Mouse (Mus musculus) kidney, postnatal 14 days (tissue): ENCODE measurements around the gene Pmm1.
"Not testable (repeated sequence)": the region's sequence is repeated elsewhere in the genome, so short reads cannot be mapped to it uniquely, and the experiment has no call there.

ENCODE experiments used
- DNase-seq: peaks from one replicate; pipeline ENCODE4 v3.0.0; 2022; ENCODE audit warnings: mixed read lengths

The Pmm1 gene

GRCm38 (mm10) chr15:81960171-81961077 is at the start of gene Pmm1:
Gene Pmm1, minus strand, starts transcription at chr15:81960930.
- peak; percentile 100 for DNase-seq

GRCm38 (mm10) chr15:82004257-82004656 is 43.5 kb upstream of the Pmm1 start:
- no peak for DNase-seq

- DNase-seq, result no peak
These were observed 33.3 kb upstream of the Pmm1 start for GRCm38 (mm10) chr15:81993992-81994391.

- DNase-seq, result no peak
These were observed 29.8 kb upstream of the Pmm1 start for GRCm38 (mm10) chr15:81990549-81990948.

GRCm38 (mm10) chr15:81989371-81990062 is 28.8 kb upstream of the Pmm1 start:
- DNase-seq, result peak; percentile 92

GRCm38 (mm10) chr15:81987646-81988045 is 26.9 kb upstream of the Pmm1 start, which contains the start of gene Xrcc6:
Gene Xrcc6, plus strand, starts transcription at chr15:81987835.
- DNase-seq, result no peak

GRCm38 (mm10) chr15:81985267-81986161 is 24.8 kb upstream of the Pmm1 start:
- DNase-seq, result no peak

- no peak for DNase-seq
These were observed 21.4 kb upstream of the Pmm1 start for GRCm38 (mm10) chr15:81982173-81982572.

GRCm38 (mm10) chr15:81980321-81980720 is 19.6 kb upstream of the Pmm1 start, which contains the start of gene 1700029P11Rik:
Gene 1700029P11Rik, plus strand, starts transcription at chr15:81980540.
- no peak for DNase-seq

GRCm38 (mm10) chr15:81975156-81975555 is 14.4 kb upstream of the Pmm1 start:
- DNase-seq, result not testable (repeated sequence)

- not testable (repeated sequence) for DNase-seq
These were observed 9.8 kb upstream of the Pmm1 start for GRCm38 (mm10) chr15:81970498-81970897.

- DNase-seq, result not testable (repeated sequence)
These were observed 8.9 kb upstream of the Pmm1 start for GRCm38 (mm10) chr15:81969635-81970034.

GRCm38 (mm10) chr15:81969173-81969572 is 8.4 kb upstream of the Pmm1 start:
- DNase-seq, result peak; percentile 32

- DNase-seq, result no peak
These were observed 7.7 kb upstream of the Pmm1 start for GRCm38 (mm10) chr15:81968447-81968846.

GRCm38 (mm10) chr15:81967821-81968220 is 7.1 kb upstream of the Pmm1 start:
- DNase-seq, result no peak

- DNase-seq, result no peak
These were observed 5.5 kb upstream of the Pmm1 start for GRCm38 (mm10) chr15:81966062-81966829.

- no peak for DNase-seq
These were observed 4.3 kb upstream of the Pmm1 start for GRCm38 (mm10) chr15:81964980-81965545.

GRCm38 (mm10) chr15:81964262-81964661 is 3.5 kb upstream of the Pmm1 start:
- DNase-seq, result no peak

- no peak for DNase-seq
These were observed 335 bp upstream of the Pmm1 start for GRCm38 (mm10) chr15:81961078-81961451.

GRCm38 (mm10) chr15:81958906-81959305 is 1.8 kb downstream of the Pmm1 start:
- DNase-seq, result no peak

- no peak for DNase-seq
These were observed 3.1 kb downstream of the Pmm1 start for GRCm38 (mm10) chr15:81957598-81957997.

GRCm38 (mm10) chr15:81956457-81956856 is 4.3 kb downstream of the Pmm1 start:
- DNase-seq, result peak; percentile 41
